Mouse (Mus musculus) gastrocnemius, postnatal 4 days (tissue): ENCODE measurements around the gene Rnf169. TPM values are rescaled to one million over a fixed set of nuclear protein-coding genes. Genes with fewer than 3 reads are reported as not detected.
"Not testable (repeated sequence)": the region's sequence is repeated elsewhere in the genome, so short reads cannot be mapped to it uniquely, and the experiment has no call there.

ENCODE experiments used
- DNase-seq, 2 experiments: peaks; one replicate each; pipeline ENCODE4 v3.0.0; 2021 to 2022; ENCODE audit warnings: low spot score in 2 of 2, mixed read lengths in 2 of 2
- total RNA-seq, 2 experiments: library from RNA; stranded (reverse); gene quantifications; 2 replicates each; pipeline ENCODE4 v1.2.3; 2021

The Rnf169 gene
- total RNA-seq, 2 experiments from 2014 or later: 12.4 to 14.5 TPM

DNA sequence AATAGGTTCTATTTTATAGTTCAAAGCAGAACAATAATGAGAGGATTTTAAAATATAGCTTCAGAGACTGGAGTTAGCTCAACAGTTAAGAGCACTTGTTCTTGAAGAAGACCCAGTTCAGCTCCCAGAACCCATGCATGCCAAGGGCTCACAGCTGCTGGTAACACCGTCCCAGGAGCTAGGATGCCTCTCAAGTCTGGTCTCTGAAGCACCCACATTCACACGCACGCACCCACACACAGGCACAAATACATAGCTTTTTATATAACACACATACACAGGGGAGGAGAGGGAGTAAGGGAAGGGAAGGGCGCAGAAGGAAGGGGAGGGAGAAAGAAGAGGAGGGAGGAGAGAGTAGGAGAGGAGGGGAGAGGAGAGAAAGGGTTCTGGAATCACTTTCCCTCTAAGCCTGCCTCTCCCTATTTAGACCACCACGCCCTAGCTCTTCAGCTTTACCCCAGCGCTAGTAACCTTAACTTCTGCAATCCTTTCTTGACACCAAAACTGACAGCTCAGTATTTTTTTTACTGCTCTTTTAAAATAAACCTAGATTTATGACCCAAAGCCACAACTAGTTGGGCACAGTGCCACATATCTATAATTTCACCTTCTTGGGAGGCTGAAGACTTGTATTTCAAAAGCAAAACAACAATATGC lies 26.7 kb downstream of the Rnf169 start:
- DNase-seq: no peak

DNA sequence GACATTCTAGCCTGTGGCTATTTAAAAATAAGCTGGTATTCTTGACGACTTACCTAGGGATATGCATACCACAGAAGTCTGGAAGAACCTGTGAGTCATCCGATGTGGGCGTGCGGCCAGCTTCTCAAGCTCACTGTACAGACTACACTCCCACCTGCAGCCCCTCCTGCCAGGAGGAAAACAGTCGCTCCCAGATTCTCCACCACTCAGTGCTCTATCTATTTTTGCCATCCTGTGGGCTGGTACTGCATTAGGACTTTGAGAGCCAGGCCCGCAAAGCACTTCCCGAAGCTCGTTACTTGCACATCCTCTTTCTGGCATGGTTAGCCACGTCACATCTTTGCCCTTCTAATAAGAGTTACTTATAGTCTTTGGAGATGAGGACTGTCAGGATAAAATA lies 32.9 kb downstream of the Rnf169 start:
- no peak for DNase-seq

DNA sequence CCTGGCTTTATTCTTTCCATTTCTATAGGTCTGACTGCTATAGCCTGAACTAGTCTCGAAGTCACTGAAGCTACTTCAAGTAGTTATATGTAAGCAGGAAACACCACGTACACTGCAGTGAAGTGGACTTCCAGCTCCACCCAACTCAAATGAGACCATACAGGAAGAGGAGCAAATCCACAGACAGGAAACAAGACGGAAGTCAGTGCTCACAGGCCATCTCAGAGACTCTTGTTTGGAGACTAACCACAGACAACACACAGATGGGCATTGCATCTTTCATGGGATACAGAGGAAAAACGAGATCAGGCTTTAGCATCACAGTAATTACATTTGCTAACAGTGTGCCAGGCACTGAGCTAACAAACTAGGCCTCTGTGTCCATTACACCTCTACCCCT lies 33.9 kb downstream of the Rnf169 start:
- DNase-seq: no peak

DNA sequence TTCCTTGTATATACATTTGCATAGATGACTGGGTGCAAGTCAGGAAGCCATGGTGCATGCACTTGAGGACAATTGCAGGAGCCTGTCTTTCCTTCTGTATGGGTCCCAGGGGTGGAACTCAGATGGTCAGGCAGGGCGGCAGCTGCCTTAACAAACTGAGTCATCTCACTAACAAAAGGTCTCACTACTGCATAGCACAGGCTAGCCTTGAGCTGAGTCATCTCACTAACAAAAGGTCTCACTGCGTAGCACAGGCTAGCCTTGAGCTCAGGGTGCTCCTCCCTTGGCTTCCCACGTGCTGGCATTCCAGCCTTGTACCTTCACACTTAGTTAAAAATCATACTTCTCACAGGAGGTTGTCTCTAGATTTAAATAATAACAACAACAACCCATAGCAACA lies 34.3 kb downstream of the Rnf169 start:
- no peak for DNase-seq

DNA sequence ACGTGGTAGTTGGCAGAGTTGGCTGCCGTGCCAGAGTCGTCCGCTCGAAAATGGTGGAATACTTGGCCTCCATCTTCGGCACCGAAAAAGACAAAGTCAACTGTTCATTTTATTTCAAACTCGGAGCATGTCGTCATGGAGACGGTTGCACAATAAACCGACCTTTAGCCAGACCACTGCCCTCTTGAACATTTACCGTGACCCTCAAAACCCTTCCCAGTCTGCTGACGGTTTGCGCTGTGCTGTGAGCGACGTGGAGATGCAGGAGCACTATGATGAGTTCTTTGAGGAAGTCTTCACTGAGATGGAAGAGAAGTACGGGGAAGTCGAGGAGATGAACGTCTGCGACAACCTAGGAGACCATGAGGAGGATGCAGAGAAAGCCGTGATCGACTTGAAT lies 35.2 kb downstream of the Rnf169 start:
- not testable (repeated sequence) for DNase-seq

DNA sequence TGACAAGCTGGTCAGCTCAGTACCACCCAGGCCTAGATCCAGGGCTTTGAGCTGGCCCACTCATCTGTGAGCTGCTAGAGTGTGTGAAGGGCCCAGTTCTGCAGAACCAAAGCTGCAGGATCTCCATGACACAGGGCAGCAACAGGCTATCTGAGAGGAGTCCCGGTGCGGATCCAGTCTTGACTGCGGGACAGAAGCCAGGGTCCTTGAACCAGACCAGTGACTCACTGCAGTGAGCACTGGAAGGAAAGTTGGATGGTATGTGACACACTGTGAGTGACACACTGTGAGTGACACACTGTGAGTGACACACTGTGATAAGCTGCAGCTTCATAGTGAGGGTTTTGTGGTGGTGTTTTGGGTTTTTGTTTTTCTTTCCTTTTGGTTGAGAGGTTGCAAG lies 35.7 kb downstream of the Rnf169 start:
- DNase-seq: no peak

DNA sequence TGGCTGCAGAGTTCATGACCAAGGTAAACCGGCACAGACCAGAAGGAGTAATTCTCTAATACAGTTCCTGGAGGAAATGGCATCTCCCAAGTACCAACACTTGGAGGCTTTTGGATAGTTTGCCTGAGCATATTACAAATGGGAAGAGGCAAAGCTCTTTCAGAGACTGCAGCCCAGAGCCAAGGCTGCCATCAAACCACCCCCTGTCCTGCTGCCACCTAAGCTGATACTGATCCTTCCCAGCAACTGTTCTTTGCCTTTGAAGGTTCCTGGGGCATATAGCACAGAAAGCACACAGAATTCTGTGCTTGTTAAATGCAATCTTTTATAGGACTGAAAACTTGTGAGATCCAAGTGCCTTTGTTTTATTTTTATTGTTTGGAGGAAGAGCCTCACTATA lies 39.6 kb downstream of the Rnf169 start:
- no peak for DNase-seq

DNA sequence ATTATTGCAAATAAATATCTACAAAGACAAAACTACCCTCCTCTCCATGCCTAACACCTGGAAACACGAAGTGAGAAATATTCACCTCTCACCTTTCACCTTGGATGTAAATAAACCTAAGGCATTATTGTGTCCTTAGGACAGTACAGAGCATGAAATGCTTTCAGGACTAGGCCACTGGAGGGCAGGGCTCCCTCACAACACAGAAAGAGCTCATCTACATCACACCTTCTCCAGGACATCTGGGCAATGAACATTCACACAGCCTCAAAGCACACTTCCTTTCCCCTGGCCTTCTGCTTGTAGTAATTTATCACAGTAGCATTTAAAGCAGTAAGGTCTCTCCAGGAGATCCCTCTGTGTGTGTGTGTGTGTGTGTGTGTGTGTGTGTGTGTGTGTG lies 44.5 kb downstream of the Rnf169 start:
- DNase-seq: no peak

DNA sequence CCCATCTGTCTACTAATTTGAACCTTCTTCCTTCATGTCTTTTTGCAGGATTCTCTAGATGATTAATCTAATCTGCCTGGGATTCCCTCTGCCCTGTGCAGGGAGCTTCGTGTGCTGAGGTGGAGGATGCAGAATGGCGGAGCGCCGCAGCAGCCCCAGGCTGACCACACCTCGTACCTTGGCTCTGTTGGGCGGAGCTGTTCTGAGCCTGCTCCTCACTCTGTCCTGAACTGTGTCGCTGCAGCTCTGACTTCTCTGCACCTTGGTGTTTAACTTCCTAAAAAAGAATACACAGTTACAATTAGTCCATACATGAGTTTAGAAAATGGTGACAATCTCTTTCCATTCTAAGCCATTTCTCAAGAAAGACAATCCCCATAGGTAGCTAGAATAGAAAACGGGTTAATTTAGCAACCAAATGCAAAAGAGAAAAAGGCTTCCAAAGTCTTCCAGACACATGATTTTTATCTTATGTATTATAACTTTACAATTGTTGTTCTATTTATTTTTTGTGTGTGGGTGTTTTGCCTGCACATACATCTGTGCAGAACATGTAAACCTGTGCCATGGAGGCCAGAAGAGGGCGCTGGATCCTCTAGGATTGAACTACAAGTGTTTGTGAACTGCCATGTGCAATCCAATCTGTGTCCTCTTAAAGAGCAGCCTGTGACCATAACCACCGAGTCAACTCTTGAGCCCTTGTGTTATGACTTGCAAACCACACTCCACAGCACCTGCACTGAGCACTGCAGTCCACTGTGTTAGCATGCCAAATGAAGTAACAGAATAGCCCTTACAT lies 53.1 kb downstream of the Rnf169 start:
- DNase-seq: peak in 1 of 2 experiments; percentile 70

DNA sequence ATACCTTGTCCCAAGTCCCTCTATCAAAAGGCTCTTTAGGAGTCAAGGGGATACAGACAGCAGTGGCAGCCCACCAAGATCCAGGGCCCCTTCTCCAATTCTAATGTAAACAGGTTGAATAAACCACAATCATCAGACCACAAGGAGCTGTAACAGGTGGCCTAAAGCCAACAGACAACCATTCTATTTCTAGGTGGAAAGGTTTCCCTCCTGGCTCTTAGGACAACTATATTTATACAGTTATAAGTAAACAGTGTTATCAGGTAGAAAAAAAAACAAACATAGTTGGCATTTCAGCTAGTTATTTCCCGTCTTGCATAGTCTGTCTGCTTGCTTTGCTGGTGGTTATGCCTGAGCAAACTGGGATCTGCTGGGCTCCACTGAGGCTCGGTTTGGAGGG lies 59.8 kb downstream of the Rnf169 start:
- no peak for DNase-seq

DNA sequence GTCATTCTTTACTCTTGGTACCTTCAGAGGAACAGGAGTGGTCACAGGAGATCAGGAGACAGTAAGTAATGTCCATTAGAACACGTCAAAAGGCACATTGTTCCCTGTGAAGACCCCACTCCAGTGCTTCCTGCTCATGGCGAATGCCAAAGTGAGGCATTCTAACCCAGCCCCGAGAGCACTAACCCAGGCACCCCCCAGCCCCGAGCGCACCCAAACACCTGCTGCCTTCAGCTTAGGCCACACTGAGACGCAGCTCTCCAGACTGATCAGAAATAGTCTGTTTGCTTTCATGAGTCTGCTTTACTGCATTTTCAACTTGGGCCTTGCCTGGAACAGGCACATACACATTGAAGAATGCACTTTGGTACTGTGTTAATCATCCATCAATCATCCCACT lies 60.3 kb downstream of the Rnf169 start:
- no peak for DNase-seq

DNA sequence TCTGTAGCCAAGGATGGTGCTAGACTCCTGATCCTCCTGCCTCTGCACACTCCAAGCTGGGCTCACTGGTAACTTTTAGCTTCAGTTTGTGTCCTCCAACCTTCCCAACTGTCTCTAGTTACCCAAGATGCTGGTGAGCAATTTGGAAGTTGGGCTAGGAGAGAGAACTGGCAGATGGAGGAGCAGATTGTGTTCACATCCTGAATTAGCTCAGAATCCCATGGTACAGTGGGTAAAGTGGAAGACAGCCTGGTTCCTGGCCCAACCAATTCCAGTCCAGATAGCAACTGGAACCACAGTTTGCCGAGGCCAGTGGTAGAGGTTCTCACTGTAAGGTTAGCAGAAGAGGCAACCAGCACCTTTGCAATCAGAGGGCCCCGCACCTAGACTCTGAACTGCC lies 61.1 kb downstream of the Rnf169 start:
- no peak for DNase-seq

DNA sequence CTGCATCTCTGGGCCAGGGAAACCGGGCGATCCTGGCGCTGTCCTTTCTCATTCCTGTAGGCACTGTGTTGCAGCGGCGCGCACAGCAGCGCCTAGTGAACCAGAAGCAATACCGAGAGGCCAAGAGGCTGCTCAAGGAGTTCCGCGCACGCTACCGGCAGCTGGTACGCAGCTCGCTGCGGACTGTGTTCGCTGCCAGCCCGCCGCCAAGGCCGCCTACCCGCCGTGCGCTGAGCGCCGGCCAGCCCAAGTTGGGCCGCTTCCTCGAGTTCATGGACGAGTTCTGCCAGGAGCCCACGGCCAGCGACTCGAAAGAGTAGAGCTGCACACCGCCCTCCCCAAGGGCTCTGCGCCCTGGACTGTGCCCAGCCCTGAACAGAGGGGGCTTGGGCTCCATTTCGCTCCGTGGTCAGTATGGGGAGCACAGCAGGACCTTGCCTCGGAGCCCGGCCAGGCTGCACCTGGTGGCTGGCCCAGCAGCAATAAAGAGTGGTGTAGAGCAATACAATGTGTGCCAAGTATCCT lies 62.9 kb downstream of the Rnf169 start:
- DNase-seq: peak in 1 of 2 experiments; percentile 44

DNA sequence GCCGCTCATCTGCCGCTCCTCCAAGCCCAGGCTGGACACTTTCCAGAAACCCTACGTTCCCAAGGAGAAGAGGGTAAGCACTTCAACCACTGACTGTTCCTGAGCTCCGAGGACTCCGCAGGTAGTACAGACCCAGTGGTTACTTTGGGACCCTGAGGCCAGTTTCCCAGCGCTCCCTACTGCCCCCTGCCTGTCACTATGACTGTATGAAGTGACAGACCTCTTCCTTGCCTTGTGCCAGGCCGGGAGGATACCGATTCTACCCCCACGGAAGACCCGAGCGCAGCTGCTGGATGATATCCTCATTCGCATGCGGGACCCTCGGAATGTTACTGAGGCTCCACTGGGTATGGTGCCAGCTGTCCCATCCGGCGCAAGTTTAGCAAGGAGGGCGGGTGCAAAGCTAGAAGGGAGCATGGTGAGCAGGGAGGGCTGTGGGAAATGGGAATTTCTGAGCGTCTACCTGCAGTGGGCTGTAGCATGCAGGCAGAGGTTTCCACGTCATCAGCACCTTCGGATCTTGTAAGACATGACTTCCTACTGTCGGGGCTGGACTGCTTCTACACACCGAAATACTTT lies 63.4 kb downstream of the Rnf169 start:
- DNase-seq: peak; percentile 28 to 55

DNA sequence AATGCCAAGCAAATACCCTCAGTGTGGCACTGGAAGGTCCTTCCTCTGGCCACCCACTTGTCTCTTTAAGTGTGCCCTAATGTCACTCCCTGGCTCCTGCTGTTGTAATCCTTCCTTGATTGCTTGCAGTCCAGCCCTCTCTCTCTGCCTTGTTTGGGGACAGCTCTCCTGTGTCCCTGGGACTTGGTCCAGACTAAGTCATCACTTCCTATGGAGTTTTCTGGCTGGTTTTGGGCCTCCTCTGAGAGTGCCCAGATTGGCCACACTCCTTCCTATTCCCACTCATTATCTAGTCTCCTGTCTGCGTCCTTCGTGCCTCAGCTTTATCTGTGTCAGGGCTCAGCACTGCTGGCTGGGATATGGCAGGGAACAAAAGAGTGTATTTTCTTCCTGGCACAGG lies 64.7 kb downstream of the Rnf169 start:
- no peak for DNase-seq

DNA sequence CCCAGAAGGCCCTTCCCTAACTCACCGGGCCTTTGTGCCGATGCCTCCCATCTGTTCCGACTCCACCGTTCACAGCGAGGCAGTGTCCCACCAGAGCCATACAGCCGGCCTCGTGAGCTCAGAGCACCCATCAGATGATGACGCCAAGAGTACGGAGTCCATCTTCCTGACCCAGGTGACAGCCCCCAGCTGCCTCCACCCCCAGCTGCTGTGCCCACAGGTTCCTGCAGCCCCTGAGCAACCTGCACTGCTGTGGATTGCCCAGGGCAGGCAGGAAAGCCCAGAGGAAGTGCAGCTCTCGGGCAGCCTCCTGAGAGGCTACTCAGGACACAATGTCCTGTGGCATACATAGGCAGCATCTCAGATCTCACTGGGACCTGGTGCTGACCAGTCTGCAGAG lies 65.9 kb downstream of the Rnf169 start:
- DNase-seq: no peak

DNA sequence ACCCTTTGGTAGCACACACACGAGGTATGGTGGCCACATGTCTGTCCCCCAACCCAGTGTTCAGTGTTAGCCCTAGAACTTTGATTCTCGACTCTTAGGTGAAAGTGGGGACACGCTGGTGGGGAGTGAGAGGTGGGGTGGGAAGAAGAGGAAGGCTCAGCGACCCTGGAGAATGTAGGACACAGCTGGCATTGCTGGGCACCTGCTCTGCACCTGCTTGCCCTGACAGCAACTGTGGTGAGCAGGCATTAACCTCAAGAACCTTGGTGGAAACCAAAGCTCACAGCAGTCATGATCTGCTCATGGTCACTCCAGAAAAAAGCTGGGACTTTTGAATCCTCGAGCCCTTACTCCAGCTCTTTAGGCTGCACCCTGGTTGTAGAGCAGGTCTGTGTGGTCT lies 69.2 kb downstream of the Rnf169 start:
- no peak for DNase-seq

DNA sequence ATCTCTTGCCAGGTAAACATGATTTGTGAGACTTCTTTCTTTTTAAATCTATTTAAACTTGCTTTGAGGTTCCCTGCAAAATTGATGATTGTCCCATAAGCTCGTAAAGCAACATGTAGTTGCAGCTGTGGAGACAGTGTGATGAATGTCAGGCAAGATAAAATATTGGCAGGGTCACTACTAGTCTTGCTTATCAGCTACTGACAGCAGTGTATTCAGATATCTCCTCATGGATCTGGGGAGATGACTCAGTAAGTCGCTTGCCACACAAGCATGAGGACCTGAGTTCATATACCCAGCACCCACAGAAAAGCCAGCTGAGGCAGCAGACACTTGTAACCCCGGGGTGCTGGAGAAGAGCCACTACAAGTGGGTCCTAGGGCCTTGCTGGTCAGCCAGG lies 72.8 kb downstream of the Rnf169 start:
- DNase-seq: no peak

DNA sequence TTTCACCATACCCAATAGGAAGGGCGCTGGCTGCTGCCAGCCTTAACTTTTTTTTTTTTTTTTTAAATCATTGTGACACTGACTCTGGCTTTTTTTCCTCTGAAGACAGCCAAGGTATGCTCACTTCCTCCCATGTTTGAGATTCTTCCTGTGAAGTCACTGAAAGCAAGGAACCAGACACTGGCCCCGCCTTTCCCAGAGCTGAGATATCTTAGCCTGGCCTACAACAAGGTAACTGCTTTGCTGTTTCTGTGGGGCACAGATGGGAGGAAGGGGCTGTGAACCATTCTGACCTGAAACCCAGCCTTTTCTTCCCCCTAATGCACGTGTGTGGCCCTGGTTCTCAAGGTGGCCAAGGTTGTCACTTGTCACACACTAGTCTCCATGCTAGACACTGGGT lies 73.9 kb downstream of the Rnf169 start:
- DNase-seq: no peak

DNA sequence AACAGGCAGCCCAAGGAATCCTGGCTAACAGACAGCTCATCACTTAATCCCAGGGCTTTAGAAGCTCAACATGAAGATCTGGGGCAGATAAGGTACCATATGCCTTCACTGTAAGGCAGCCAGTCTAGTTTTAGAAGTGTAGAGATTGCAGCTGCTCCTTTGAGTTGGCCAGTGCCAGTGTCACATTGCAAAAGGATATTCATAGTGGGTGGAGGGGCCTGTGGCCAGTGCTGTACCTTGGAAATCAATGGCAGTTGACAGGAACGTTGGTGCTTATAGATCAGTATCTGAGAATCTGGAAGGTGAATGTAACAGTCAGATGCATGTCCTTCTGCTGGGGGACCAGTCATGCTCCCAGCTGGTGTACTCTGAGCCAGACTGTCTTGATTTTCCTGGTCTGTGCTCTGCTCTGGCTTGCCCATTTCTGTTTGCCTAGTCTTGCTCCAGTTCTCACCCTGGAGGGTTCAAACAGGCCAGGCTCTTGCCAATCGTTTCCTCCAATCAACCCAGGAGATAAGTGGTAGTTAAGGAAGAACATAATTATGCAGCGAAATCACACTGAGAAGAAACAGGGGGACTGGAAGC lies 75.7 kb downstream of the Rnf169 start:
- no peak for DNase-seq

DNA sequence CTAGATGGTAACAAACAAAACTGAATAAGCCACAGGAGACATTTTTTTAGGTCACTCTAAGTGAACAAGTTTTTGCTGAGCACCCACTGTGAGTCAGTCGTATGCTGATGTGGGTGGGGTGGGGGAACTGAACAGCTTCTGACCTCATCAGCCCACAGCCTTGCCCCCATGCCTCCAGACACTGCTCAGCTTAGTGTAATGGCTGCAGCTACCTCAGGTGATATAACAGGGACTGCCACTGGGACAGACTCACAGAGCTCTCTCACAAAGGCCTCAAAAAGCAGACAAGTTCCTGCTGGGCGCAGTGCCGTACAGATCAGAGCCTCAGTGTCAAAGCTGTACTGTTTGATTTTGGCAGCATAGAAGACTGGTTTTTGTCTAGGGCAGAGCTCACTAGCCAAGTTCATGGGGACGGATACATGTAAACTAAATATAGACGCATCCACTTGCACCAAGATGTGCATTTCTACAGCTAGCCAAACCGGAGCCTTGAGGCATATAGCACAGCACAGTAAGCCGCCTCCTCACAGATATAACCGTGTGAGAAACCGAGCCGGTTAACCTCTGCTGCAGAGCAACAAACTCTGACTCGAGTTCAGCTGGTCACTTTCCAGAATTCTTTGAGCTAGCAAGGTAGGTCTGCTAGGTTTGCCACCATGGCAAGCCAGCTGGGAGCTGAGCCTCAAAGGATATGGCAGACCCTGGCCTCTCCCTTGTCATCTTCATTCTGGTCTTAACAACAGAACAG lies 77.2 kb downstream of the Rnf169 start:
- no peak for DNase-seq
